Mouse (Mus musculus): ENCODE data around the gene Tpx2. TPM values are rescaled to one million over a fixed set of nuclear protein-coding genes. Genes with fewer than 3 reads are reported as not detected.

The Tpx2 gene
- total RNA-seq, 2 experiments from 2014 or later: 1.2 to 2.3 TPM

DNA sequence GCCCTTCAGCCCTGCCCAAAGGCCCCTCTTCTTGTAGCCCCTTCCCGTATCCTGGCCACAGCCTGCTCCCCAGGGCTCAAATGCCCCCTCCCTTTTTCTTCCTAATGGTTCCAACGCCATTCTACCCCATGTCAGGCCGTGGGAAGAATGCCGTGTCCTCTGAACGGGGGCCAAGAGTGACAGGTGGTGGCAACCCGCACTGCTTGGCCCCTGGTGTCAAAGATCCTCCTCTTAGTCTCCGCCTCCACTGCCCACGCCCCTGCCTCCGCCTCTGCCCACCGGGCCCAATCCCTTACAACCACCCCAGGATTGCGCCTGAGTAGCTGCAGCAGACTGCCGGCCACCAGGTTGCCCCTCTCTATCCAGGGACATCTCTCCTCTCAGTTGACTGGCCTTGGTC is 63.3 kb downstream of the Tpx2 start, which contains the start of gene Mylk2:
Gene Mylk2 (plus strand): TSS at position 322 of the 400 bp plus-strand sequence.
- no peak for DNase-seq (ENCODE audit: low spot score in 2 of 2)

DNA sequence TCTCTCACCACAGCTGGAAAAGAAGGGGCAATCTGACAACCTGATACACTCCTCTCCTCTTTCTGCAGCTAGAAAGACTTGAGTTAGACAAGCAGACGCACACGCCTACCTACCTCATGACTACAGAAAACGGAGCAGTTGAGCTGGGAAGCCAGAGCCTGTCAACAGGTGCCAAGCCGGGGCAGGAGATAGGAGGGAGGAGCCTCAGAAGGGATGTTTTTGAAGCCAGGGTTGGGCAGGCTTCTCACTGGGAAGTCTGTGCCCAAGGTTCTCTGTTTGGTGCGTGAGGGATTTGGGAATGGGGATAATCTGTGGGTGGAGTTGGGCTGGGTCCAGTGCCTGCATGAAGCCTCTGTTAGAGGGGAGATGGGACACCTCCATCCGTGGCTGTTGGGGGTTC is 63.7 kb downstream of the Tpx2 start:
- DNase-seq (ENCODE audit: low spot score in 2 of 2): no peak

DNA sequence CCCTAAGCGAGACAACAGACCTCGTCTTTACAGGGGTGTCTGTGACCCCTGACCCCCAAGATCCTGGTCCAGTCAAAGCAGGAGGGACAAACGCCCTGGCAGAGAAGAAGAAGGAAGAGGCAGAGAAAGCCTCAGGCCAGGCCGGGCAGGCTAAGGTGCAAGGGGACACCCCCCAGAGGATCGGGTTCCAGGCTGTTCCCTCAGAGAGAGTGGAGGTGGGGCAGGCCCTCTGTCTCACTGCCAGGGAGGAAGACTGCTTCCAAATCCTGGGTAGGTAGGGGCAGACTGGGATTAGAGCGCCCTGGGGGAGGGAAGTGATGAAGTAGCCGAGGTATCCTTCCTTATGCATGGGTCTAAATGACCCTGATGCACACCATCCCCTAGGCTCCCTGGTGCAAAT is 65.7 kb downstream of the Tpx2 start:
- DNase-seq (ENCODE audit: low spot score in 2 of 2): no peak

DNA sequence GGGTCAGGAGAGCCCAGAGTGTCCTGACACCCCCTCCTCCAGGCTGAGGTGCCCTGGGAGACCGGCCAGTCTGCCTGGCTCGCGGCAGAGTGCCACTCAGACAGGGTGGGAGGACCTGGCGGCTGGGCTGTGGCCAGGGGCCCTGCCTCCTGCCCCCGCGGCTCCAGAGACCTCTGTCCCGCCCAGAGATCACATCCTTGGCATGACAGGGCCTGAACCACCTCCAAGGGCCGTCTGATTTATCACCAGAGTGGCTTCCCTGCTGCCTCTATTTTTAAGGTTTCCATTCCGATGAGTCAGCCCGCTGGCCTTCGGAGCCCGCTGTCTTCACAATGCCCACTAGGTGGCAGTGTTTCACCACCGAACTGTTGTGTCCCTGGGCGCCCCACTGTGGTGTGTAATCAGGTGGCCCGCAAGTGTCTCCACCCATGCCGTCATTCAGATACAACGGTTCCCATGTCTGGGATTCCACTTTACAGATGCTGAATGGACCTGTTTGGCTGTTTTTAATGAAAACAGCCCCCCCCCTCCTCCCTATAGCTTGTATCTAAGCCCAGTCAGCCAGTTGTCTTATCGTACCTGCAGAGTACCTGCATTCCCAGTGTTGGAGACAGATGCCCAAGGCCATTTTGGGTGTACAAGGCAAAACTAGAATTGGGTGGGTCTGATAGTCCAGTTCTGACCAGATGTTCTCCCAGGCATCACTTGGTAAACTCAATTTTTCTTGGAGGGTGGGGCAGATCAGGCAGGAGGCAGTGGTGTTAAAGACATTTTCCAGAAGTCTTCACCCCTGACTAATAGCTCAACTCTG is 66.8 kb downstream of the Tpx2 start:
- DNase-seq (ENCODE audit: low spot score in 2 of 2): peak; percentile 86 to 91

DNA sequence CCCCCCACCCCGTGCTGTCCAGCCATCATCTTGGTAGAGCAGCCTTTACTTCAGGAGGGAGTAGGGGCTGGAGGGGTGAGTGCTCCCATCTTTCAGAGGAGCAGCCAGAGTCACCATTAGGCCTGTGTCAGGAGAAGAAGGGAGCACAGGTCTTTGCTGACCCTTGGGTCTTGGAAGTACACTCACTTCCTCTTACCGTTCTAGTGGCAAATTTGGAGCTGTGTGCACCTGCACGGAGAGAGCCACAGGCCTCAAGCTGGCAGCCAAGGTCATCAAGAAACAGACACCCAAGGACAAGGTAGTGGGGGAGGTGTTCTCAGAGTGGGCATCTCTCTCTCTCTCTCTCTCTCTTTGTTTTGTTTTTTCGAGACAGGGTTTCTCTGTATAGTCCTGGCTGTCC is 67.7 kb downstream of the Tpx2 start:
- DNase-seq (ENCODE audit: low spot score in 2 of 2): no peak

DNA sequence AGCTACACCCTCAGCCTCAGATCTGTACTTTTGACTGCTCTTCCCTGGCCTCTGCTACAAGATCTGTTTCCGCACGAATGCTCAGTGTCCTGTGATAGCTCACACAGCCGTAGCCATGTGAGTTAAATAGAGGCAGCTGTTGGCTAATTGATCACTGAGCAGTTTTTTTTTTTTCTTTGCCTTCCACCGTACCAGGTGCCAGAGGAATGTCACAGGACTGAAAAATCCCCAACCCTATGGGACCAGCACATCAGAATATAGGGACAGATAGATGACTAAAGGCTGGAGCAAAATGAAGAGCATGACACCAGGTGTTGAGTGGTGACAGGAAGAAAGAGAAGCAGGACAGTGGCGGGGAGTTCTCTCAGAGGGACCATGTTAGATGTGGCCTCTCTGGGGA is 68.3 kb downstream of the Tpx2 start:
- DNase-seq (ENCODE audit: low spot score in 2 of 2): no peak

DNA sequence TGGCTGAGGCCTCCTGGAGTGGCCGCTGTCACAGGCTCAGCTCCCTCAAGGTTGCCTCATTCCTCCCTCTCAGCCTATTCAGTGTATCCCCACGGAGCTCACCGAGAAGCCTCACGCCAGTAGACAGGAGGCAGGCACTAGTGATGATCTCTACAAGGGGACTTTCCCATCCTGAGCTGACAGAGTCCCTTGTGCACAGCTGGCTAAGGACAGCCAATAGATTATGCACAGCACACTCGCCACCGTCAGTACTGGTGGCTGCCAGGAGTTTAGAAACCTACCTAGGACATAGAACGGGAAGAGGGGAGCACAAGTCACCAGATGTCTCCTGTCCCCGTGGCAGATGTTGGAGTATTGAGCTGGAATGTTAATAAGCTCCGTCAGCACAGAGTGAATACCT is 69.9 kb downstream of the Tpx2 start:
- DNase-seq (ENCODE audit: low spot score in 2 of 2): no peak

DNA sequence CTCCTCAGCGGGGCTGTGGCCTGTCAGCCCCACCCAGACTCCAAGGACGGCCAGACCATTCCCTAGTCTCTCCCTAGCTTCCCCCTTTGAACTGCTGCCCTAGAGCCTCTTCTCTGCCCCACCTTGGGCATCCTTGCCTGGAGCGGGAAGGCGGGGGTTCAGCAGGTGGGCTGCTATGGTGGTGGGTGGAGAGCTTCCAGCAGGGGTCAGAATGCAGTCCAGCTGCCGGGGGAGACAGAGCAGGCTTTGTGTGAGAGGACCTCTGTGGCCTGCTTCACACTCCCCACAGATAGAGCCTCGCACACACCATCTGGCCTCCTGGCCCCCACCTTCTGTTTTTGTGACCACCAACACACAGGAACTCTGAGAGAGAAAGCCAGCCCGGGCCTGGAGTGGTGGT is 74.6 kb downstream of the Tpx2 start:
- DNase-seq (ENCODE audit: low spot score in 2 of 2): no peak

DNA sequence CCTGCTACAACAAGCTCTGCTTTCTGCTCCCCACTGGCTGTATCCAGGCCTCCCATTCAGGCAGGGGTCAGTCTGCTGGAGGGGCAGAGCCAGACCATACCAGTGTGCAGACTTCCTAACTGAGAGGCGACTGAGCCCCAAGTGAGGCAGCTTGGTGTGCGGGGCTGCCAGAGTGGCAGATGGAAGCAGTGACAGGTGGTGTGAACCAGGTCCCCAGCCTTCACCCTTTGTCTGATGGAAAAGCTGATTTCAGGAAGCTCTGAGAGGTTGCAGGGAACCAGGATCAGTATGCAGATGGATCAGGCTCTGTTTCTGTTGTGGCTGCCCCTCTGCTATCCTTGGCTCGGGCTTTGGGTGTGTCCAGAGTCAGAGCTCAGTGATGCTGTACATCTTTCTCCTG is 75.9 kb downstream of the Tpx2 start:
- DNase-seq (ENCODE audit: low spot score in 2 of 2): no peak

DNA sequence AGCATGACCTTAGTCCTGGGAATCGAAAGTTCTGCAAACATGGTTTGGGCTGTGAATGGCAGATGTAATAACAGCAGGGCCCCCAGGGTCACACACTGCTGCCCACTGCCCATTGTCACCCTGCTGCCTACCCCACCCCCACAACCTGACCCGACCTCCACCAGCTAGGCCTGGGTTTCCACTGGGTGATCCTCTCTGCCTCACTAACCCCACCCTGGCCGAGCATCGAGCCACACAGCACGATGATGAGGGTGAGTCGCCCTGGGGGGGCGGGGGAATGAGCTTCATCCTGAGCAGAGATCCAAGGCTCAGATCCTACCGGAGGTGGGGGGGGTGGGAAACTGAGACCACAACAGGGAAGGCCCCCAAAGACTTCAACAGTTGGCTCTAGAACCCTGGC is 76.4 kb downstream of the Tpx2 start:
- no peak for DNase-seq (ENCODE audit: low spot score in 2 of 2)

DNA sequence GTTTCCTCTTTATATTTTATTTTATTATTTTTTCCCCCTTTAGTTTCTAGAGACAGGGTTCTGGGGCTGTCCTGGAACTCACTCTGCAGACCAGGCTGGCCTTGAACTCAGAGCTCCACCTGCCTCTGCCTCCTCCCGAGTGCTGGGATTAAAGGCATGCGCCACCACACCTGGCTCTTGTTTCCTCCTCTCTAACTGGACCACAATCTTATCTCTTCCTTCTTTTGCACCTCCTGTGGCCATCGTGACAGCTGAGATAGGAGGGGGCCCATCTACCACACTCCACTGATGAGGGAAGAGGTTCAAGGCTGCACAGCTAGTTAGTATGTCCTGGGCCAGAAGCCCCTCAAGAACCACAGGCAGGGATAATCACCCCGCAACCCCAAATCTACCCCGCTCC is 76.8 kb downstream of the Tpx2 start:
- DNase-seq (ENCODE audit: low spot score in 2 of 2): no peak

DNA sequence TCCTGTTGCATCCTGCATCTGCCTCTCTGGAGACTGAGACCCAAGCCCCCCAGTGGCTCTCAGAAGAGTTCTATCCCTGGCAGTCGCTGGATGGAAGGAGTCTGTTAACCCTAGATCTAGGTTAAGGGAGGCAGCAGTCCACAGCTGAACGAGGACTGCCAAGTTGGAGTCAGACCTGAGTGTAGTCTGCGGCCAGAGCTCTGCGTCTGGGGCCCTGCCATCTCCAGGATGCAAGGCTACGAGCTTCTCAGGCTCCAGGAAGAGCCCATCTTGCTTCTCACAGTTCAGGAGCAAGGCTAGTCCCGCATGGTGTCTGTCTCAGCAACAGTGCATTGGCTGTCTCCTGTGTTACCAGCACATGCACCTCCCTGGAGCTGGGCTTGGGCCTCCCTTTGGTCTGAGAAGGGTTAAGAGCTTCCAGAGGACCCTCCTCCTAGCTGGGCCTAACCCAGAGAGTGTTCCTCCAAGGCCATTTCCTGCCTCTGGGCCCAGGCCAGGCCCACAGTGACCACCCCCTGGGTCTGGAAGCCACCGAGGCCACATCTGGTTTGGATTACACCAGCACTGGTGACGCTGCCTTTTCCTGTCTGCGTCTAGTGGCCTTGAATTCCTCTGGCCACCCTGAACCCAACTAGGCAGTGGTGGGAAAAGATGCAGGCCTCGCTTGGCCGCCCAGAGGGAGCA is 77.6 kb downstream of the Tpx2 start:
- DNase-seq (ENCODE audit: low spot score in 2 of 2): peak; percentile 53 to 64

DNA sequence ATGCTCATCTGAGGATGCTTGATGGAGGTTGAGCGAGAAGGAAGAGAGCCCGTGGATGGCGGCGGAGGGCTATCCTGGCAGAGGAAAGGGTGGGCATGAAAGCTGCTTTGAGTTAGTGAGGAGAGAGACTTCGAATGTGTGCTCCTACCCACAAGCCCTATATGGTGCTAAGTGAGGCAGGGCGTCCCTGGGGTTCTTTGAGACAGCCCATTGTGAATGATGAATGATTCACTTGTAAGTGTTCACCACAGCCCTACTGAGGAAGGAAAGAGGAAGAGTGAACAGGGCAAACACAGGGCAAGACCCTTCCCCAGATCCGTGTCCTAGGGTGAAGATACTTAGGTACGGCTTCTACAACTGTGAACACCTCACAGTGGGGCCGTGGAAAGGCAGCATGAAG is 79.1 kb downstream of the Tpx2 start:
- no peak for DNase-seq (ENCODE audit: low spot score in 2 of 2)

DNA sequence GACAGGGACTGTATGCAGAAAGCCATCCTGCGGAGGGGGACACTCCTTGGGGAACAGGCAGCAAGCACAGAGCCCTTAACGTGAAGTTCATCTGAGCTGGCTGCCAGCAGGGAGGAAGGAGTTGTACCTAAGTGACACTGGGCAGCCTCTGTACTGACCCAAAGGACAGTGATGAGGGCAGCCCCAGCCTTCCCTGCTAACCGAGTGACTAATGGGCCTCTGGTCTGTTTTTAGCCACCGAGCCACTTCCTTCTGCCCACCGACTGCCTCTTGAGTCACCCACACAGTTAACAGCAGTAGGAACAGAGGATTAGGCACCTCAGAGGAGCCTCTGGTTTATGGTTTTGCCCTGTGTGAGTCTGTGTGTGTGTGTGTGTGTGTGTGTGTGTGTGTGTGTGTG is 79.6 kb downstream of the Tpx2 start:
- DNase-seq (ENCODE audit: low spot score in 2 of 2): no peak

DNA sequence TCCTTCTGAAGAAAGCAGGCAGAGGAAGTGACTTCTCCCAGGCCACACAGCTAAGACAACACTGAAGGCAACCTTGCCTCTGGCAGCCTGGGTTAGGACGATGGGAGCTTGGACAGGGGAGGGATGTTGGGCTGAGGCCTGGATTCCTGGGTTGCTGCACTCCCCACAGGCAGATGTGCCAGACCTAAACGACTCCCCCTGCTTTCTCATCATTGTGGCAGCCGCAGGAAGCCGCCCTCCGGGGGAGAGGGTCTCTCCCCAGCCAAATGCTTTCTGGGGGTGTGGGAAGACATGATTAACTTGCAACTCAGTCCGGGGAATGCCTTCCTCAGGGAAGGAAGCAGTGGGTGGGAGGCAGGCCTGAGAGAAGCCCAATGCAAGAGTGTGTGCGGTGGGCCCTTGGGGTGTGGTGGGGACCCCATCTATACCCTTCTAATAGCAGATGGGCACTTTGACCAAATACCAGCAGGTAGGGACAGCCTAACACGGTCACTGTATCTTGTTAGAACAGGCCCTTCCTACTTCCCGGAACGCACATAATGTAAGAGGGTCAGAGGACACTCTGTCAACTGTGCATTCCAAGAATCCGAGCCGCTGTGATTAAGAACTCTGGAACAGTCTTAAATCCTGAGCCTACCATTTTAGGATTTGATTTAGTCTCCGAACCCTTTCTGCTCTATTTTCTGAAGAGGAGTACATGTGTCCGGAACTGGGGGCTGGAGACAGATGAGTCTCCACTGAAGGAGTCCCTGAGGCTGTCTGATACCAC is 80.6 kb downstream of the Tpx2 start:
- no peak for DNase-seq (ENCODE audit: low spot score in 2 of 2)

DNA sequence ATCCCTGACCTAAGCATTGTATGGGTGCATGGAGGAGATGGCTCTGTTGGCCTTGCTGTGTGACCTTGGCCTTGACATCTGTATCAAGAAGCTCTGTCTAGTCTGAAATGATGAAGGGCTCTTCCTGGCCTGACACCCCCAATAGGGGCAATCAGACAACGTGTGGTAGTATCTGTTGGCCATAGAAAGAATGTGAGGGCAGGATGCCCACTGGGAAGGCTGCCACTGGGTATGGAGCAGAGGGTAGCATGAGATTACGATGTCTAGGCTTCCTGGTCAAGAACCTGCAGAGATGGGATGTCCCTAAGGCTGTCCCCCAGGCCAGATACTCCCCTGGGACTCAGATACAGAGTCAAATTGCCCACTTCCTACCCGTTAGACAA is 81.2 kb downstream of the Tpx2 start:
- DNase-seq (ENCODE audit: low spot score in 2 of 2): no peak

DNA sequence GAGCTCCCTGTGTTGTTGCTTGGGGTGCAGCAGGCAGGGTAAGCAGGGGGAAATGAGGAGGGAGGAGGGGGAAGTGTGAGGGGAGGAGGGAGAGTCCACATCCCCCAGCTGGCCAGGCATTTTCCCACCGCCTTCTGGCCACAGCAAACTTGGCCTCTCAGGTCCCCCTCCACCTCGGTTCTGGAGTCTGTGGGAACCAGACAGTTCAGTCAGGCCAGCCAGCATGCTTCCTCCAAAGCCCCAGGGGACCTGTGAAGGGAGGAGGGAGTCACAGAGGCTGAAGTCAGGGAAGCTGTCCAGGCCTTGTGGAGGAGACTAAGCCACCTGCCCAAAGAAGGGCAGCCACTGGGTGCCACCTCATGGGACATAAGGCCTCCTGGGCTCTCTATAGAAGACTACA is 82.5 kb downstream of the Tpx2 start:
- no peak for DNase-seq (ENCODE audit: low spot score in 2 of 2)

DNA sequence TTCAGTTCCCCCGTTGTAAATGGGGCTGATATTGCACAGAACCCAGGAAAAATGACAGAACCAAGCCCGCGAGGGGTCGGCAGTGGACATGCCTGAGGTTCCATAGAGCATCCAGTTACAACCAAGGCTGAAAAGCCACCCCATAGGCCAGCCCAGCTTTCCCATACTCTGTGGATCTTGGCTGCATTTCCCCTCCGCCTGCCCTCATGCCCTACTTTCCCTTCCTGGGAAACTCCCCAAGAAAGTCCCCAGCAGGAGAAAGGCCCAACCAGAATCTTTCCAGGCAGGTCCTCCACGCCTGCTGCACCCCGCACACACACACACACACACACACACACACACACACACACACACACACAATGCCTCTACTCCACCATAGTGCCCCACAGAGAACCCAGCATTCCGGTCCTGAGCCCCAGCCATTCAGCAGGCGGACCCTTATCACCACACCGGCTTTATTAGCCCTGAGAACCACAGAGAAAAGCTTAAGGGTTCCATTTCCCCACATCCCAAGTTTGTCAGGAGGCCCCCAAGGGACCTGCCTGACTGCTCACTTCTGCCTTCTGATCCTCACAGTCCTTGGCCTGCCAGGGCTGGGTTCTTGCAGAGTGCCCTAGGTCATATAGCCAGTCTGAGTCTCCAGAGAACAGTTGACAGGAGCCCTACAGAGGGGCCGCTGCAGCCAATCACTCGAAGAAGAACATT is 83.8 kb downstream of the Tpx2 start:
- DNase-seq (ENCODE audit: low spot score in 2 of 2): no peak

DNA sequence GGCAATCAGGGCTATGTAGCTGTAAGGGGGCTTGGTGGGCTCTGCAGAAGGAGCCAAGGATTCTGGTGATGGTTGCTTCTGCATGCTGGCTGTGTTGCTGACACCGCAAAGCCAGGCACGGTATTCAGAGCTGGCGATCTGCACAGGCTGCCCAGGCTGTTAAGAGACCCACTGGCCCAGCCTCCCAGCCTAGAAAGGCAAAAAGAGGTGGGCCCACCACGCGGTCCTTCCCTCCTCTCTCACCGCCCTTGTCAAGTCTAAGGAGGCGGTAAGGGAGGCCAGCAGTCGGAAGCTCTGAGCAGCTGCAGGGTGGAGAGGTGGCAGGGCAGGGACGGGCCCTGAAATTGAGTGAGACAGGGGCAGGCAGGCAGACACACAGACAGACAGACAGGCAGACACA is 85.3 kb downstream of the Tpx2 start, which contains the start of gene Foxs1:
Gene Foxs1 (minus strand): TSS at position 161 of the 400 bp plus-strand sequence.
- DNase-seq (ENCODE audit: low spot score in 2 of 2): no peak

DNA sequence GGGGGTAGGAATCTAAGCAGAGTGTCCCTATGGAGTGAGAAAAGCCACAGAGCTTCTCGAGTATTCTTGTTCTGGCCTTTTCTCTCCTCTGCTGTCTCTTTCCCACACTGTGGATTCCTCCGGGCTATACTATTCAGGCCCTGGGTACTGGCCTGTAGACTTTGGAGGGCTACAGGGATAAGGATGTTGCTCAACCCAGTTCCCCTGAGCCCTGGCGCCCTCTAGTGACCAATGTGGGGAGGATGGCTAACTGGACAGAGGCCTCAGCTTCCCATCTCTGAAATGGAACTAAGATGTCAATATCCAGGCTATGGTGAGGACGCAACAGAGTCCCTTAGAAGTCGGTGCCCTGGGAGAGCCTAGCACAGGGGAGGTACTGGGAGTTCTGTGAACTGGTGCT is 85.8 kb downstream of the Tpx2 start:
- peak; percentile 74 to 76 for DNase-seq (ENCODE audit: low spot score in 2 of 2)

DNA sequence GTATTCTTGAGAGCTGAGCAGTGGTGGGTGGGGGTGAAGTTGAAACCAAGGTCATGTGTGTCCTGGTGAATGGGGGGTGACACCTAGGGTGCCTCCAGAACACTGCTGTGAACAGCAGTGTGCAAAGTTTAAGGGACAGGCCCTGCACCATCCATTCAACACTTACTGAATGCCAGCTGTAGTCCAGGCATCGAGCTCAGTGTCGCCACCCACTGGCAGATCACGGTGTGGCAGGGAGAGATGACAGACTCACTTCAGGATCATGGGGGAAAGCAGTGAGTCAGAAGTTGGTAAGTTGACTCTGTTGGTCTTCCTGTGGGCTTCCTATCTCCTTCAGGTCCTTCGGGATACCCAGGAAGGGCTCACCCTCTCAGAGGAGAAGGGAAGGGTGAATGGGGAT is 92.1 kb downstream of the Tpx2 start:
- peak; percentile 48 to 66 for DNase-seq (ENCODE audit: low spot score in 2 of 2)

All from adrenal gland, adult 18-20 months (tissue).